Mouse (Mus musculus): ENCODE results near the gene Lrmda. TPM values are rescaled to one million over a fixed set of nuclear protein-coding genes. Genes with fewer than 3 reads are reported as not detected.

Gene Lrmda
- total and polyA plus RNA-seq, 3 experiments, result 5.1 to 5.9 TPM; not detected in 1

DNA sequence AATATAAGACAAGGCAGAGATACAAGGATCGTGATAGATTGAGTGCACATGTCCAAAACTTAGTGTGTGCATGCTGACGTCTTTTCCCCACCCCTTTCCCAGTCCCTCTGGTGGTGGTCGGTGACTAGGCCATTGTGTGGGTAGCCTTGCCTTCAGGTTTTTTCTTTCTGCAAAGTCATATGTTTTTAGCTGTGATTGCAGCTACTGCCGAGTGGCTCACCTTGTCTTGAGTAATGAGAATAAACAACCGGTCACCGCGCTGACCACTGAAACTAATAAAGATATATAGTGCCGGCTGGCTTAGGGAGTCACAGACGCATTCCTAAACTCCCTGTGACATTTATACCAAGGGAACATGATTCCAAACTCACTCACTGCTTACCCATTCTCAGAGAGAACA lies 155.2 kb downstream of the Lrmda start:
- Histone ChIP-seq H3K4me1 (ENCODE audit: control insufficient read depth in 1 of 2, insufficient read depth in 2 of 2, low read length in 2 of 2) (no peaks in the 10 kb centered on the region), H3K27me3 (ENCODE audit: control insufficient read depth in 1 of 2, insufficient read depth in 2 of 2, low read length in 2 of 2) (no peaks in the 10 kb centered on the region), H3K9ac (ENCODE audit: control insufficient read depth, low read depth, low read length, poor library complexity, severe bottlenecking) (no peak overlapping the region), H3K4me3 (ENCODE audit: control insufficient read depth in 1 of 2, insufficient read depth in 1 of 2, low read depth in 2 of 2, low read length in 2 of 2) (no peak overlapping the region), H3K79me2 (ENCODE audit: control insufficient read depth, insufficient read depth, low read length, poor library complexity) (no peaks in the 10 kb centered on the region), H3K36me3 (ENCODE audit: control insufficient read depth in 1 of 2, insufficient read depth in 2 of 2, low read length in 2 of 2) (no peaks in the 10 kb centered on the region), H3K9me3 (replicated peaks; ENCODE audit: insufficient read depth, low read length) (no peaks in the 10 kb centered on the region), H3K27ac (ENCODE audit: control insufficient read depth, low read depth, low read length) (no peak overlapping the region)
- TF ChIP-seq GABPA (IDR thresholded peaks at IDR 0.05; ENCODE audit: low read depth, low read length) (no peak), BHLHE40 (IDR thresholded peaks at IDR 0.05; ENCODE audit: borderline replicate concordance, low read depth, low read length) (no peak), POLR2AphosphoS2 (IDR thresholded peaks at IDR 0.05; ENCODE audit: low read length) (no peak), EP300 (IDR thresholded peaks at IDR 0.05; ENCODE audit: low read depth in 1 of 2, low read length in 2 of 2) (no peak), UBTF (IDR thresholded peaks at IDR 0.05; ENCODE audit: borderline replicate concordance, insufficient read depth, low read depth, low read length) (no peak), MEF2A (IDR thresholded peaks at IDR 0.05; ENCODE audit: extremely low read depth, insufficient replicate concordance, low read depth, low read length, poor library complexity, severe bottlenecking) (no peak), MAFK (IDR thresholded peaks at IDR 0.05; ENCODE audit: borderline replicate concordance, low read depth, low read length) (no peak), NRF1 (IDR thresholded peaks at IDR 0.05; ENCODE audit: insufficient read depth, low read depth, low read length, poor library complexity, severe bottlenecking) (no peak), SMC3 (IDR thresholded peaks at IDR 0.05; ENCODE audit: low read depth, low read length) (no peak), TBP (IDR thresholded peaks at IDR 0.05; ENCODE audit: low read depth, low read length) (no peak), GATA1 (IDR thresholded peaks at IDR 0.05; ENCODE audit: low read depth, low read length) (no peak), JUND (IDR thresholded peaks at IDR 0.05; ENCODE audit: low read depth, low read length) (no peak)
- DNase-seq (ENCODE audit: low read depth, low spot score), result no peak

DNA sequence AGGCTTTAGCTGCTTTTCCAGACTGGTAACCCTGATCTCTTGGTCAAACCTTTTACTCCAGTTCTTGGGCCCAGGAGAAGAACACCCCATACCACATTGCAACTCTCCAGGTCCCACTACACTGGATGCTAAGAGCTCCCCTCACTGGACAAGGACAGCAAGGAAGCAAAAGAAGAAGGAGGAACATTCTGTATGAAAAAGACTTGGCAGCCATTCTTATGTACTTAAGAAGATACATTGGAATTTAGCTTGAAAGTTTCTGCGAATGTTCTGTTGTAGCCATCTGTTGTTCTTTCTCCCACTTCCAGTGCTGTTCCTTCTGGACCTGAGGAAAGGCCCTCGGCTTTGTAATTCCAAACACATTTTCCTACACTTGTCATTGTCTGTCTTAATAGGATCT lies 160.2 kb downstream of the Lrmda start:
- H3K4me3 ChIP-seq (ENCODE audit: control insufficient read depth in 1 of 2, insufficient read depth in 1 of 2, low read depth in 2 of 2, low read length in 2 of 2), result no peak overlapping the region
- H3K9ac ChIP-seq (ENCODE audit: control insufficient read depth, low read depth, low read length, poor library complexity, severe bottlenecking), result no peak overlapping the region
- H3K27me3 ChIP-seq (ENCODE audit: control insufficient read depth in 1 of 2, insufficient read depth in 2 of 2, low read length in 2 of 2), result no peaks in the 10 kb centered on the region
- H3K79me2 ChIP-seq (ENCODE audit: control insufficient read depth, insufficient read depth, low read length, poor library complexity), result no peaks in the 10 kb centered on the region
- H3K9me3 ChIP-seq (replicated peaks; ENCODE audit: insufficient read depth, low read length), result no peaks in the 10 kb centered on the region
- TF ChIP-seq GATA1 (IDR thresholded peaks at IDR 0.05; ENCODE audit: low read depth, low read length) (no peak), RCOR1 (IDR thresholded peaks at IDR 0.05; ENCODE audit: low read depth, low read length) (no peak), USF2 (IDR thresholded peaks at IDR 0.05; ENCODE audit: borderline replicate concordance in 1 of 2, insufficient read depth in 1 of 2, low read depth in 1 of 2, low read length in 2 of 2) (no peak), E2F4 (IDR thresholded peaks at IDR 0.05; ENCODE audit: borderline replicate concordance, low read depth, low read length) (no peak), POLR2AphosphoS5 (IDR thresholded peaks at IDR 0.05; ENCODE audit: borderline replicate concordance, low read depth, low read length) (no peak), NRF1 (IDR thresholded peaks at IDR 0.05; ENCODE audit: insufficient read depth, low read depth, low read length, poor library complexity, severe bottlenecking) (no peak), HCFC1 (IDR thresholded peaks at IDR 0.05; ENCODE audit: low read depth, low read length) (no peak)
- H3K36me3 ChIP-seq (ENCODE audit: control insufficient read depth in 1 of 2, insufficient read depth in 2 of 2, low read length in 2 of 2), result peaks cover 0 to 19% of the 10 kb centered on the region in 2 experiments; a peak in 2 of 4 replicates
- peaks cover 2 to 13% of the 10 kb centered on the region in 2 experiments; a peak in 3 of 4 replicates for H3K4me1 ChIP-seq (ENCODE audit: control insufficient read depth in 1 of 2, insufficient read depth in 2 of 2, low read length in 2 of 2)
- DNase-seq (ENCODE audit: low read depth, low spot score), result no peak
- H3K27ac ChIP-seq (ENCODE audit: control insufficient read depth, low read depth, low read length), result no peak overlapping the region
